Mouse (Mus musculus): ENCODE measurements around the gene Col25a1.

DNA sequence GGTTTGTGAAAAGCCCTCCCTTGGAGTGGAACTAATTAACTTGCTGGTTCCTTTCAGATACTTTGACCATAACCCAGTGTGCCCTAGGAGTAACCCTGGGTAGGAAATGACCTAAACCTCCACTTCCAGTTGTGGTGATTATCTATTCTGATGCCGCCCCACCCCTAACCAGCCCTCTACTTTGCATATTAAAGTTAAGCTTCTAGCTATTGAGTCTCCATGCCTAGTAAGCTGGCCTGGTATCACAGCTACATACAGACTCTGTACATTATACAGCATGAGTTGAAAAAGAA is 270.2 kb downstream of the Col25a1 start:
- TF ChIP-seq POLR2A (IDR thresholded peaks at IDR 0.05; ENCODE audit: extremely low read depth, insufficient read depth, low read length) (no peak), CTCF (IDR thresholded peaks at IDR 0.05; ENCODE audit: extremely low read depth, insufficient read depth, low read length) (no peak)
